Mouse (Mus musculus): ENCODE measurements around the gene Calb2.

DNA sequence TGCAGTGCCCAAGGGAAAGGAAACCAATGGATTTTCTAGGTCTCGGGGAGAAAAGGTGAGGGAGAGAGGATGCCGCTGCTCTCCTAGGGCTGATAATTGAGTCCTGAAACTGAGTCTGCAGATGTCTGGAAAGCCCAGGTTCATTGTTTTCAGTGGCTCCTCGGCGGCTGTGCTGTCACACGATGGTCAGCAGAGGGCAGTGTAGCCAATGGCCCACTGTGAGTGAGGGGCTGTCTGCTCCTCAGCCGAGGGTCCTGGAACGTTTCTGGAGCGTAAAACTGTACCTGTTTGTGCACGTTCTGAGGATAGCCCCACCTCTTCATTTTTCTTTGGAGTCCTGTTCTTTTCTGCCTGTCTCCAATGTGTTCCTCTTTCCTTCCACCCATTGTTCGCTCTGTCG, 33.8 kb upstream of the Calb2 start:
- TF ChIP-seq CTCF (IDR thresholded peaks at IDR 0.05; ENCODE audit: low read depth, low read length) = peak; percentile 53
- no peak for TF ChIP-seq POLR2A (IDR thresholded peaks at IDR 0.05; ENCODE audit: extremely low read depth, insufficient read depth, low read length)
